Mouse (Mus musculus): ENCODE results near the gene Fbxo8.

Gene Fbxo8

DNA sequence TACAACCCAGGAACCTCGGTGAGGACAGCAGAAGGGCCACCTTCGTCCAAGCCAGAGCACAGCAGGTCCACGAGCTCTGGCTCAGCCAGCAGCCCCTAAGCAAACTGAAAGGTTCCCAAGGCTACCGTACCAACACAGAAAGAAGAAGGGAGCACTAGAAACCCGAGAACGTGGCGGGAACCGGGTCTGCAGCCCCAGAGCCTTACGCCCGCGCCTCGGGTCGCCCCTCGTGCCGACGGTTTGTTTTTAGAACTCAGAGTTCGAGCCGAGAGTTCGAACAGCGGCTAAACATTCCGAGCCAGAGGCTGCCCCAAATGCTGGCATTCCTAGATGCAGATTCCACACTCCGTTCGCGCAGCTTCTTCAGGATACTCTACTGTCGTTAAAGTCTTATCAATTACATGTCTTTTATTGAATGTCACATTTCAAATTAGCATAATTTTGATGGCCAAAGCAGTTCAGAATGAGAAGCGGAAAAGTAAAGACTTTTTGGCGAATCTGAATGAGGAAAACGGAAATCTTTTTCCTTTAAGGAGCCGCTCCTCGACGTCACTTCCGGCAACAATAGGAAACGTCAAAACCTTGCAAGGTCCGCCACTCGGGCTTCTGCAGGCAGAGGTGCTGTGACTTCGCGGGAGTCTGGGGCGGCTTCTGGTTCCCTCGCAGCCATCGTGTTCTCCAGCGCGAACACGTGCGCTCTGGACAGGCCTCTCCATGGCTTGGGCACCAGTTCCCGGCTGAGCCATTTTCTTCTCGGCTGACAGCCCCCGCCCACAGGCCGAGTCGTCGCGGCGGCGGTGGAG is at the start of gene Fbxo8, which contains the start of gene Cep44:
Gene Fbxo8, plus strand, starts transcription at position 533 of the 803 bp plus-strand sequence.
Gene Cep44, minus strand, starts transcription at position 490 of the 803 bp plus-strand sequence.
- DNase-seq = peak; percentile 87 to 89

DNA sequence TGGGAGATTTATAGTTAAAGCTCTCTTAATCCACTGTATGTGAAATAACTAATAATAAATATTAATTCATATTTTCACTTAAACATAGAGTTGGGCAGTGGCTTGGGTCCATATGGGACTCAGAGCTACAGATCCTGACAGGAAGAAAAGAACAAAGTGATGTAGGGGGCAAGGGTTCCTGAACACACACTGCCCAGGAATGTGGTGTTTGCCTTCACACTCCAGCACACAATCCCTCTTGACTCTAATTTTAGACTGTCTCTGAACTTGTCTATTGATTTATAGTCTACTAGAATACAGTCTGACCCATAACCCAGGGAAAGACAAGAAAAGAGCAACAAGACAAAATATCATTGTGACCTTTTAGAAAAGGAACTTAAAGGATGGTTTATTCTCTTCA is 49.0 kb upstream of the Fbxo8 start:
- DNase-seq = no peak

DNA sequence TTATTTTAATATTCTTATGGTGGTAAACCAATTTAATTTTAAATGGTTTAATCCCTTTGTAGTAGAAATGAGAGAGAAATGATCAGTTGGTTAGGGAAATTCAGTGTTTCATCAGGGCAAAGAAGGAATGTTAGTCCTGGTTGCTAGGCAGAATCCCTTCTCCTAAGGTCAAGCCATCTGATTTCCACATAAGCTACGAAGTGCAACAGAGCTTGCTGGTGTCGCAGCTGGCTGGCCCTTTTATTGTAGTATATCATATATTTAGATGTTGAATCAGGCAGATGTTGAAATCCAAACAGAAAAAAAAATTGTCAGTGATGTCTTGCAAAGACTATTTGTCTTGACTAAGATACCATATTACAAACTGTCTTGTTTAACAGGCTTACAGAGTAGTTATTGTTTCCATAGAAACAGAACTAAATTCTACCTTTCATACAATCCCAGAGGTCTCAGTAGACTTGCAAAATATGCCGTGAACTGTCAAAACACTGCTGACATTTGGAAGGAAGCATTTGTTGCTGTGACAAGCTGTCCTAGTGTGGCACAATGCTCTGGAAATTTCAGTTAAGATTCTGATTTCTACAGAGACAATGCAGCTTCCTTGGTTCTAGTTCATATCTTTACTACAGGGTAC is 42.5 kb upstream of the Fbxo8 start:
- DNase-seq = no peak

DNA sequence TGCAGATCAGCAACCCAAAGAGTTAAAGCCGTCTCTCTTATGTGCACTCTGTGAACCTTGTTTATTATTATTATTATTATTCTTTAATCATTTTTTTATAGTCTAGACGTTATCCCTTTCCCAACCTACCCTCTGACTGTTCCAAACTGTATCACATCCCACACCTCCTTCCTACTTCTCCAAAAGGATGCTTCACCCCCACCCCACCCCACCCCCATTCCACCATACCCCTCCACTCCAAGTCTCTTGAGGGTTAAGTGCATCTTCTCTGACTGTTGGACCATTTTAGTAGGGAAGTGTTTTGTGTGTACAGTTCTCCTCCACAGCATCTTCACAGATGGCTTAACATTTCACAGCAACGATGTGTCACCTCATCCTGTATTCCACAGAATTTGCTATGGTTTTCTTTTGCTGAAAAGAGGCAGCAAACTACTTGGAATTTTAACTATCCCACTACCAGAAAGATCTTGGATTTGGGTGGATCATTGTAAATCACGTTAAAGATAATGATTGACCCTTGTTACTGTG is 41.9 kb upstream of the Fbxo8 start:
- no peak for DNase-seq

DNA sequence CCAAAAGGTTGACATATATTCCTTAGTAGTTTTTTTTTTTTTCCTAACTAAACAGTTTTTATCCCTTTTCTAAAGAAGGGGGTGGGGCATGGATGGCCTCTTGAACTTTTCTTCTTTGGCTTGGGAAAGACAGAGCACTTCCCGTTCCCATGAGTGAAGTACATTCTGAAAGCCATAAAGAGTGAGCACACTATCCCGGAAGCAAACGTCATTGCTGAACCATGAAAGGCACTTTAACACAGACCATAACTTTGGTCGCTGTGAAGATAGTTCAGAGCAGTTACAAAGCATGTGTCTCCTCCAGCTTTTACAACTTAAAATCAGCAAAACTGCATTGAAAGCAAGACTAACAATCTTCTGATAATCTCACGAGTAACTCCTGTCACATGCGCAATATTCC is 32.0 kb upstream of the Fbxo8 start:
- no peak for DNase-seq

DNA sequence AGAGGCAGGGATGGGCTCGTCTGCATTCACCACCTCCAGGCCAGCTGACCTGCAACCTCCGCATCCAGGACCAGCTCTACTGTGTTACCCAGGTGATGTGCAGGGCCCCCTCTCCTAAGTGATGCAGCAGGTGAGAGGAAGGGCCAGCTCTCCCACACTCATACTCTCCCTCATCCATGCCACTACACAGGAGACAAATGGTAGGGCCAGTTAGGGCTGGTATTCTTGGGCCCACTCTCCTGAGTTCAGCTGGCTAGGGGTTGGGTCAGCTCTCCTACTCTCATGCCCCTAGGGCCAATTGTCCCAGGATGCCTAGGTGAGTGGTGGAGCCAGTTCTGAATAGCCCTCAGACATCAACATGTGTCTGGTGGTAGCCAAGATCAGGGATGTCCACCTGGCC is 30.6 kb upstream of the Fbxo8 start:
- DNase-seq = no peak

DNA sequence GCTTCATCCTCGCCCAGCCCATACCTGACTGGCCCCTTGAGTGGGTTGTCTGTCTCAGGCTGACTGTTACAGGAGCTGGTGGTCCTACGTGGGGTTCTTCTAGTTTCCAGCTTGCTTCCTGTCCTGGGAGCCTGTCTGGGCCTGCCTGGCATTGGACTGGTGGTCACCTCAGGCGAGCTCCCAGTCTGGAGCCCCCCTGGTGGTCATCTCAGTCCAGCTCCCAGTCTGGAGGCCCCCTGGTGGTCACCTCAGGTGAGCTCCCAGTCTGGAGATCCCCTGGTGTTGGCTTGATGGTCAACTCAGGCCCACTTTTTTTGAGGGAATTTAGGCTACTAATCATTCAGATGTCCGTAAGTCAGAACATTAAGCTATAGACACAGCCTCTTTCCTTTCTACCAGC is 29.8 kb upstream of the Fbxo8 start:
- no peak for DNase-seq

DNA sequence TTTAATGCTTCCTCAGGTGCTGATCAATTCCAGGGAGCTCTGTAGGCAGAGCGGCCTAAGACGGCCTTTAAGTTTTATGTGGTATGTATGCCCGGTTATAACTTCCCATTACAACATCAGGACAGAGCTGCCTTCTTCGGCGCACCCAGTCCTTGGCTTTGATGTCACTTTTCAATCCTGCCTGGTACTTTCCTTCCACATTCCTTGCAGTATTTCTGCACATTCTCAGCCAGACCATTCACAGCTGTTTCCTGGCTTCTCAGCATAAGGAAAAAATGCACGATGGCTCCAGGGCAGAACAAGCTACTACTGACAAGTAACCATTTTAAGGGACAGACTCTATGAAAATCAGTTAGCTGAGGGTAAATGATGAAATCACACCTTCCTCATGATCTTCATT is 22.0 kb upstream of the Fbxo8 start:
- no peak for DNase-seq

DNA sequence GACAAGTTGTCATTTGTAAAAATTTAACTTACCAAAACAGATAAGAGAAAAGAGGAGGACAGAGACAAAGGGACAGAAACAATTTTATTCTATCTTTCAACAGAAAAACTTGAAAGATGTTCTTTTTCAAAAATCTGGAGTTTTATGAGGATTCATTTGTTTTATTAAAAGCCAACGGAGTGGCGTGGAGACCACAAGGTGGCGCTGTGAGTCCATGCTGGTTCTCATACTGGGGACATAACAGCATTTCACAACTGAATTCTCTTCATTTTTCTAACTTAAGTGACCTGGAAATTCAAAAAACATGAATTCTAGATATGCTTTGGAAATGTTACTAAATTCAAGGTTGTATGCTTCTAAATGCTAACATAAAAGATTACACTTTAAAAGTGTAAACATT is 20.5 kb upstream of the Fbxo8 start:
- DNase-seq = peak; percentile 33 to 89

DNA sequence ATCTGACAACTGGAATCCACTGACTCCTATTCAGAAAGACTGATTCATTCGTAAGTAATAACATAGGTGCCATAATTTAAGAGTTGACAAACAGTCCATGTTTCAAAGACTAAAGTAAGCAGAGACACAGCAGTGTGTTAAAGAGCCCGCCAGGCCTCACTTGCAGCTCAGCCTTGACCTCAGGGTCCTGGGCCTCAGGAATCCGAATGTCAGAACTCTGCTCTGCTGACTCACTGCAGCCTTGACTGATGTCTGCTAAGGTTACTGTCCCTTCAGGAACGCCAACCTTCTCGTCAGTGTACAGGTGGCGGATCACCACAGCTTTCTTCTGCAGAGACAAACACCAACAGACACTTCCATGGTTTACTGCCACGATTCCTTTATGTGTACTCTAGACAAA is 10.2 kb upstream of the Fbxo8 start:
- DNase-seq = no peak

DNA sequence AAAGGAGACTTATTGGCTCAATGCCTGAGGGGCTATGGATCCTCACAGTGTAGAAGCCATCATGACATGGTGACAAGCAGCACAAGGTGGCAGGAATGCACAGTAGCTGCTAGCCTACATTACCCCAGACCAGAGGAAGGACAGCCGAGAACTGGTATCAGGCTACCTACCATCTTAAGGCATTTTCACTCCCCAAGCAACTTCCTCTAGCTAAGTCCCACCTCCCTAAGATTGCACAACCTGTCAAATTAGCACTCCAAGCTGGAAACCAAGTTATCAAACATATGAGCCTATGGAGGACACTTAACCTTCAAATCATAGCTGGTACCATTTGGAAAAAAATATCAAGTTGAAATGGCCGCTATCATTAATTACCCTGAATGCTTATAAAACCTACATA is 3.0 kb upstream of the Fbxo8 start:
- DNase-seq = no peak

DNA sequence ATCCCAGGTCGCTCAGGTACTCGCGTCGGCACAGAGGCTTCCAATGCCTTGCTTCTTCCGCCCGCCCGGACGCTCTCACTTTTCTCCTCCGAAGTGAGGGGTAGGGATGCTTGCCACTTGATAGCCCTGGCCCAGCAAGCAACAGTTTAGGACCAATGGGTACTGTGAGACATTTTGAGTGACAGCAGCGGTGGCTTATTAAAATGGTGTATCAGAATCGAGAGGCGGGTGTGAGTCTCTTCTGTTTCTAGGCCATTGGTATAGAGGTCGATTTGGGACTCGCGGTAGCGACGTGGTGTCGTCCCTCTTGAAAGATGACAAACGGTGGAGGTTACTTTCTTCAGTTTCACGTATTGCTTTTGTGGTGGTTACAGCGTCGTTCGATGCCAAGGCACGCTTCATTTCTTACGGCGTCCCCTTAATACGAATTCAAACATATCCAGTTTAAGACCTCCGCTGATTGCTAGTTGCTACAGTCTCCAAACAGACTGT is 517 bp downstream of the Fbxo8 start:
- DNase-seq = peak; percentile 89 to 94

DNA sequence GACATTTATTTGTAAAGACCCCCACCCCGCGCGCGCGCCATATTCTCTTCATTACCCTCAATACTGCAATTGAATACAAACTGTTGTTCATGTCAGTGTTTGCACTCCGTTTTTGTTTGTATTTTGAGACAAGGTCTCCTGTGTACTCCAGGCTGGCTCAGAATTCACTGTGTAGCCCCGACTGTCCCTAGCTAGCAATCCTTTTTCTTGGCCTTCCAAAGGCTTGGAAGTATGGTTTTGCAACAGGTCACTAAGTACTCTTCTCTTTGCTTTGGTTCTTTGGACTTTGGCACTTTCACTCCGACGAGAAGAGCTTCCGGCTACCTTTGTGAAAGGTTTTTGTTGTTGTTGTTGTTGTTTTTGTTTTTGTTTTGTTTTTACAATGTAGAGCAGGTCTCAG is 1.2 kb downstream of the Fbxo8 start:
- peak; percentile 37 to 51 for DNase-seq

DNA sequence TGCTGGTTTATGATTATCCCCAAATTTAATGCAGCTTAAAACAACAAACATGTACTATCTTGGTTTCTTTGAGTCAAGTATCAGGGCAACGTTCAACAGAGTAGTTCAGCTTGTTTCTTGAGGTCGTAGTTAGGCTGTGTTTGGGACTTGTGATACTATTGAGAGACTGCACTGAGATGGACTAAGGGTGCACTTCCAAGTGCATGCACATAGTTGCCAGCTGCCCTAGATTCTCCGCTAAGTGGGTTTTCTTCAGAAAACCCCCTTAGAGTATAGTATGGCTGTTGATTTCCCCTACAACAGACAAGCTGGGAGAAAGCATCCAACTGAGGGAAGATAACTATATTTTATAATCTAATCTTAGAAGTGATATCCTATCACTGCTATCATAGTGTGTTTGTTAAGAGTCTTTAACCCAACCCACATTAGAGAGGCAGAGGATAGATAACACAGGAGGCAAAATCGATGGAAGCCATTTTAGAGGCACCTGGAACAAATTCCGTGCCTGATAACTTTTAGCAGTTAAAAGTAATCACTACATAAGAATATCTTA is 1.7 kb downstream of the Fbxo8 start:
- DNase-seq = no peak

DNA sequence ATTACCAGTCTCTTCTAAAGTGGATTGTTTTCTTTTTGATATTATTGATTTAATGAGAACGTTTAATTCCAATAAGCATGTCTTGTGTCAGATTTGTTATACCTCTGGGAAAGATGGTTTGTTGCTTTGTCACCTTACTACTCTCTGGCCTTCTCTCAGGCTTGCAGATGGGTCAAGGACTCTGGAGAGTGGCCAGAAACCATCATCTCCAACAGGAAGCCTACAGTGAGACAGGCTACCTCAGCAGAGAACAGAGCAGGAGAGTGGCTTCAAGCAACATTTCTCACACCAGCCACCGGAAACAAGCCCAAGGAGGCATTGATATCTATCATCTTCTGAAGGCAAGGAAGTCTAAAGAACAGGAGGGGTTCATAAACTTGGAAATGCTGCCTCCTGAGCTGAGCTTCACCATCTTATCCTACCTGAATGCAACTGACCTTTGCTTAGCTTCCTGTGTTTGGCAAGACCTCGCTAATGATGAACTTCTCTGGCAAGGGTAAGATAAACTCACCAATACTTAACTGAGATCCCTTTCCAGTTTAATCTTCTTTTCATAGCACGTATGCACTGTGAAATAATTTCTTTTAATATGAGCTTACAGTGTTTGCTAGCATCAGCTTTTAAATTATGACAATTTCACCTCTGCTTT is 13.6 kb downstream of the Fbxo8 start:
- DNase-seq = peak; percentile 54 to 62

DNA sequence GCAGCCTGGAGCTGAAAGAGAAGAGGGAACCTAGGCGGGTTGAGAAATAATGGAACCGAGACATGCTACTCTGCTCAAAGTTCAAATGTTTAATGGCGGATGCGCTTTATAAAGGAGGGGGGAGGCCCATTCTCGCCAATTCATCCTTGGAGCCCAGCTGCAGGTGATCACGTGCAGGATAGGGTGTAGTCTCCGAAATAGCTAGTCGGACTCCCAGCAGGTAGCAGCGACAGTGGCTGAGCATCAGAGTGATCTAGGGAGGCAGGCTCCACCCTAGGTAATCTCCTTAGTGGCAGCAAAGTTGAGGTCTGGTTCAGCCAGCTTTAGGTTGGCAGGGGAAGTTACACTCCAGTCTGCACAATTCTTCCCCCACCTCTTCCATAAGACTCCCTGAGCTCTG is 16.0 kb downstream of the Fbxo8 start:
- DNase-seq = no peak

DNA sequence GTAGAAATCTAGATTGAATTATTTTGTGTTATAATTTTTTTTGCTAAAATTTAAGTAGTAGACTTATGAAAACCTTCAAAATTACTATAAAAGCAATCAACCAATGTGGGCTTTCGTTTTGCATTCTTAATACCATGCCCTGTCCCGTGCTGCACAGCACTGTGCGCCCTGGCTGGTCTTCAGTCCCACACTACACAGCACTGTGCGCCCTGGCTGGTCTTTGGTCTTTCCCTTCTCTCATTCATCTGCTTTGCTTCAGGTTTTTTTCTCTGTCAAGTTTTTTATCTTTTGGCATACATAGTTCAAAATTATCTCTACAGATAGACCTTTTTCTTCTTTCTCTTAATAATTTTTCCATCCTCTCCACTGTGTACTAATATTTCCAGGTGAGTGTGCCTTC is 30.0 kb downstream of the Fbxo8 start:
- DNase-seq = peak in 1 of 2 experiments; percentile 13

DNA sequence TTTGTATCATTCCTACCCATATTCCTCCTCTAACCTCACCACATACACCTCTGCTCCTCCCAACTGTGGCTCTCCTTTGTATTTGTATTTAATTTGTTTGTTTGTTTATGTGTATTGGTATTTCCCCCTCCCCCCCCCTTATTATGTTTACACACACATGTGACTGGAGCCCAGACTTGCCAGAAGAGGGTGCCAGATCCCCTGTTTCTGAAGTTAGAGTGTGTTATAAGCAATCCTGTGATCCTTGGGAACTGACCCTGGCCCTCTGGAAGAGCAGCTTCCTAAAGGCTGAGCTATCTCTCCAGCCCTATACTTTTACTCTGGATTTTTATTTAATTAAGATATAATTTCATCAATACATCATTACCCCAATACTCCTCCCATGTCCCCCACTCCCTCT is 32.0 kb downstream of the Fbxo8 start:
- DNase-seq = peak; percentile 9 to 57

DNA sequence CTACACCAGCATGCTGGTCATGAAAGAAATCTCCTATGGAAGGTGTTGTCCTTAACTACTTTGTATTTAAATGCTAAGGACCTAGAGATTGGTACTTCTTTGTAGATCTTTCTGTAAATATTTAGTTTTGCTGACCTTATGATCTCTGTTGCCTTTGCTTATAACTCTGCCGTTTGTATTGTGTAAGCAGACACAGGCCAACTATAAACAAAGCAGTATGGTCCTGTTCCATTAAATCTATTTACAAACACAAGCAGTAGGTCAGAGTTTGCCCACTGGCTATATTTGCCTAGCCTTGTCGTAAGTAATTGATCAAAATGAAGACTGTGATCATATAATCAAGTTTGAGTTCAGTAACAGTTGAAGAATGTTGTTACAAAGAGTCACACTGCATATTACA is 38.1 kb downstream of the Fbxo8 start:
- DNase-seq = no peak

DNA sequence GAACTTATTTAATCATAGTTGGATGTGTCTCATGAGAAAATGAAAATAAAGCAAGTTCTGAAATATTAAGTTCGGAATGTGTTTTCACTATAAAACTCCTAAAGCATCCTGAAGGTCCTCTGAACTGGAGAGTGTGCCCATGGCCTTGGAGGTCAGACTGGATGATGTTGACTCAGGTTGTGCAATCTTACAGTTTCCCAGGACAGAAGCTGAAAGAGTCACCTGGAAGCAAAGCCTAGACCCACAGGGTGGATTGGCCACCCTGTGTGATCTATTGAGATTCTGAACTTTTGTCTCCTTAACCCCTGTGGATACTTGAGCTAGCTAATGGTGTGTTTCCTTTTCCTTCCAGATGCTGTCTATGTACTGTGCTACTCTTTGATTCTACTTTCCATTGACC is 40.2 kb downstream of the Fbxo8 start:
- no peak for DNase-seq

DNA sequence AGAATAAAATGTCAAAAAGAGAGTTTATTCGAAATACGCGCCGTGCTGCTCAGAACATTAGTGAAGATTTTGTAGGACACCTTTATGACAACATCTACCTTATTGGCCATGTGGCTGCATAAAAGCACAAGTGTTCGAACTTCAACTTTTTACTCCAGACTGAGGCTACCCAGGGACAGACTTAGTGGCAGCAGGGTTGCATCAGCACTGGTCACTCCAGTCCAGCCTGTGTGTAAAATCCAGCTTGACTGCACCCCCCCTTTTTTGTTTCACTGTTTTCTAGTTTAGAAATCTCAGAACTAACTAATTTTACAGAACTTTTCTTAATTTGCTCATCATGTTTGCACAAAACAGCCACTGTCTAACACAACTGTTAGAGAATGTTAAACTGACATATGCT is 40.6 kb downstream of the Fbxo8 start:
- DNase-seq = no peak

DNA sequence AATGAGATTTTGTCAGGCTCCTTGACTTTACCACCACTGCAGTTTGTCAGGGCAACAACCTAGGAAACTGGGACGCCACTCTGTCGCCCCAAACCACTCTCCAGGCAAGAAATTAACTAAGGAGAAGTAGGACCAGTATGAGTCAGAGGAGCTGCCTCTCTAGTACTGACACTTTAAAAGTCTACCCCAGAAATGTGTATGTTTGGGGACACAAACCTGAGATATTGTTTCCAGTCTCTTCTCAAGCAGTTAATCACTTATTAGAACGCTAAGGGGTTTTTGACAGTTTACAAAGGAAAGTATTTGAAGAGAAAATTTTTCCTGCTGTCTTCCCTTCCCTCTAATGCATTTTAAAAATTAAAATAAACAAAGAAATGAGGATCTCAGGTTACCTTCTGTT is 55.6 kb downstream of the Fbxo8 start:
- no peak for DNase-seq

DNA sequence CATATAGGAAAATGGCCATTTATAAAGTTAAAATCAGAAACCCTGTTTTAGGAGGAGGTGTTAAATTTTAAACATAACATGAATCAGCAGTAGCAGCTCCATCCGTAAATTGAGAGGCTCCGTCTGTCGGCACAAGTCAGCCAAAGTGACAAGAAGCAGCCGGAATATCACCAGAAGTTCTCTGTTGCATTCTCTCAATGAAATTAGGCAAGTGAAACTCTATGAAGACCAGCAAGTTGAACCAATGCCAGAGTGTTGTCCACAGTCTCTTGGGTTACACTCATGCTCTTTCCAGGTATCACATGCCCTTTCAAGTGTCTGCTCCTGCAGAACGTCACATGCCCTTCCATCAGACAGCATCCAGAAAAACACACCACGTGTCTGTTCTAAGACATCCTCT is 60.8 kb downstream of the Fbxo8 start:
- DNase-seq = no peak

All from kidney, postnatal 36 days (tissue).